Mouse (Mus musculus) ES-E14 (cell line): ENCODE measurements at regions not wholly inside any gene's neighbourhood (a gene's known extent, or its start where the extent isn't known, plus 50 kb on each side); places are given as distances from the start of the nearest gene placed in this dataset.

Source experiments
- DNase-seq: peaks from one replicate; pipeline ENCODE4 v3.0.0-alpha.2; 2013; ENCODE audit warnings: low read depth, low spot score
- H3K27ac ChIP-seq: 2 replicates; pipeline ENCODE4 v1.5.1; 2012; ENCODE audit warnings: low read depth, mild to moderate bottlenecking, low read length, moderate library complexity, mixed read lengths; ENCODE audit not compliant: poor library complexity, insufficient read depth, severe bottlenecking
- H3K36me3 ChIP-seq: 2 replicates; pipeline ENCODE4 v1.6.1; 2012; ENCODE audit warnings: mild to moderate bottlenecking, low read length, moderate library complexity, mixed read lengths; ENCODE audit not compliant: control insufficient read depth, poor library complexity, insufficient read depth, severe bottlenecking
- H3K4me1 ChIP-seq, 2 experiments: fragments of 150-350 bp in 1 of 2; sonication (generic) in 1 of 2; 2 replicates each; pipeline ENCODE4 v1.6.1; 2012; ENCODE audit warnings: low read length in 2 of 2, mild to moderate bottlenecking in 1 of 2, mixed read lengths in 1 of 2; ENCODE audit not compliant: control insufficient read depth in 2 of 2, insufficient read depth in 2 of 2, poor library complexity in 1 of 2
- H3K4me3 ChIP-seq, 2 experiments: fragments of 150-350 bp in 1 of 2; sonication (generic) in 1 of 2; 2 replicates each; pipeline ENCODE4 v1.5.1; 2012; ENCODE audit warnings: low read length in 2 of 2, low read depth in 1 of 2, mild to moderate bottlenecking in 1 of 2, mixed read lengths in 1 of 2; ENCODE audit not compliant: insufficient read depth in 1 of 2, poor library complexity in 1 of 2, severe bottlenecking in 1 of 2
- H3K9ac ChIP-seq: 2 replicates; pipeline ENCODE4 v1.6.1; 2012; ENCODE audit warnings: low read depth, mild to moderate bottlenecking, low read length, mixed read lengths; ENCODE audit not compliant: poor library complexity, insufficient read depth, severe bottlenecking
- H3K9me3 ChIP-seq: fragments of 150-350 bp; sonication (generic); 2 replicates; pipeline ENCODE4 v1.6.1; 2012; ENCODE audit warnings: low read depth, mild to moderate bottlenecking, low read length; ENCODE audit not compliant: control insufficient read depth, insufficient read depth
- CHD2 ChIP-seq: IDR thresholded peaks from 2 replicates; pipeline ENCODE4 v1.6.1; 2014; ENCODE audit warnings: mild to moderate bottlenecking, low read depth, low read length, inconsistent platforms
- HCFC1 ChIP-seq: IDR thresholded peaks from 2 replicates; pipeline ENCODE4 v1.6.1; 2012; ENCODE audit warnings: low read length, inconsistent platforms, borderline replicate concordance; ENCODE audit not compliant: insufficient read depth
- MAFK ChIP-seq: IDR thresholded peaks from 2 replicates; pipeline ENCODE4 v1.6.1; 2014; ENCODE audit warnings: mild to moderate bottlenecking, low read depth, low read length, inconsistent platforms; ENCODE audit not compliant: insufficient read depth
- ZC3H11A ChIP-seq: IDR thresholded peaks from 2 replicates; pipeline ENCODE4 v1.6.1; 2012; ENCODE audit warnings: low read depth, mild to moderate bottlenecking, inconsistent platforms, low read length, borderline replicate concordance
- ZNF384 ChIP-seq: IDR thresholded peaks from 2 replicates; pipeline ENCODE4 v1.6.1; 2012; ENCODE audit warnings: low read depth, low read length, inconsistent platforms
- in situ Hi-C, 2 experiments: fragments of 600-800 bp; cut with MboI; formaldehyde crosslinking; loops; one replicate each; pipeline ENCODE4 v1.15.1; 2025; ENCODE audit warnings: low sequenced_read_pairs in 2 of 2, inconsistent platforms in 1 of 2; ENCODE audit not compliant: unreplicated experiment in 2 of 2

GRCm38 (mm10) chr2:28296183-28296582 is 103.4 kb downstream of the Olfm1 start:
- Histone ChIP-seq H3K9me3 (no peaks in the 10 kb centered on the region), H3K4me1 (no peaks in the 10 kb centered on the region; a peak in 1 of 4 replicates), H3K9ac (no peak overlapping the region), H3K27ac (no peak overlapping the region), H3K36me3 (no peaks in the 10 kb centered on the region), H3K4me3 (no peak overlapping the region)
- in situ Hi-C loops, result no loop called here
- DNase-seq, result no peak
- TF ChIP-seq ZNF384 (no peak), ZC3H11A (no peak), MAFK (no peak), CHD2 (no peak), HCFC1 (no peak)

GRCm38 (mm10) chr2:28298738-28299137 is 105.9 kb downstream of the Olfm1 start:
- H3K4me3 ChIP-seq, result no peak overlapping the region
- TF ChIP-seq CHD2 (no peak), ZNF384 (no peak), ZC3H11A (no peak), HCFC1 (no peak), MAFK (no peak)
- no peak overlapping the region for H3K9ac ChIP-seq
- H3K4me1 ChIP-seq, result no peaks in the 10 kb centered on the region; a peak in 1 of 4 replicates
- in situ Hi-C loops, result no loop called here
- no peak for DNase-seq
- H3K9me3 ChIP-seq, result no peaks in the 10 kb centered on the region
- H3K36me3 ChIP-seq, result no peaks in the 10 kb centered on the region
- no peak overlapping the region for H3K27ac ChIP-seq

- no peak for DNase-seq
- Histone ChIP-seq H3K9ac (no peak overlapping the region), H3K9me3 (no peaks in the 10 kb centered on the region), H3K36me3 (no peaks in the 10 kb centered on the region), H3K4me3 (no peak overlapping the region), H3K4me1 (no peaks in the 10 kb centered on the region; a peak in 1 of 4 replicates), H3K27ac (no peak overlapping the region)
- in situ Hi-C loops, result no loop called here
- TF ChIP-seq ZC3H11A (no peak), CHD2 (no peak), MAFK (no peak), HCFC1 (no peak), ZNF384 (no peak)
These were observed 106.6 kb downstream of the Olfm1 start for GRCm38 (mm10) chr2:28299346-28299745.

GRCm38 (mm10) chr2:28301313-28301712 is 108.5 kb downstream of the Olfm1 start:
- Histone ChIP-seq H3K4me3 (no peak overlapping the region), H3K36me3 (no peaks in the 10 kb centered on the region), H3K9ac (no peak overlapping the region), H3K27ac (no peak overlapping the region), H3K4me1 (no peaks in the 10 kb centered on the region), H3K9me3 (no peaks in the 10 kb centered on the region)
- in situ Hi-C loops, result no loop called here
- no peak for DNase-seq
- TF ChIP-seq HCFC1 (no peak), ZC3H11A (no peak), MAFK (no peak), CHD2 (no peak), ZNF384 (no peak)

- no peak for TF ChIP-seq ZNF384
- no peak for TF ChIP-seq MAFK
- TF ChIP-seq ZC3H11A, result no peak
- no peak for TF ChIP-seq CHD2
- TF ChIP-seq HCFC1, result no peak
- Histone ChIP-seq H3K4me3 (no peak overlapping the region), H3K9me3 (no peaks in the 10 kb centered on the region), H3K27ac (no peak overlapping the region), H3K36me3 (no peaks in the 10 kb centered on the region), H3K4me1 (no peaks in the 10 kb centered on the region), H3K9ac (no peak overlapping the region)
- no peak for DNase-seq
- in situ Hi-C loops, result no loop called here
These were observed 111.1 kb downstream of the Olfm1 start for GRCm38 (mm10) chr2:28303936-28304335.
